Mouse (Mus musculus): Measurements from ENCODE around the gene Rab9.
A peak's percentile ranks its signal among the peaks of the same experiment; 100 is the strongest.

Gene Rab9

DNA sequence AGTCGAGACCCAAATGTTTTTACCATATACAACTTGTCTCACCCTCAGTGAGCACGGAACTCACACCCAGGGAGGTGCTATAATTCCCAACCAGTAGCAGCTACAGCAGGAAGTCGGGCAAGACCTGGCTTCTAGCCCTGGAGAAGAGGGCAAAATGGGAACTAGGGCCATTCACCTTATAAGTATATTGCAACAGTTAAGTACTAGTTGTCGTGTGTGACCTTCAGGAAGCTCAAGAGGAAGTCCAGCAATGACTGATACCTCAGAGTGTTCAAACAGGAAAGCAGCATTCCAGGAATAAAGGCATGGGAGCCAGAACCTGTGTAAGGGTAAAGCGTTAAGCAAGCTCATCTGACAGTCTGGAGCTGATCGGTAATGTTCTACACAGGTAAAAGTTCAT is 26.1 kb downstream of the Rab9 start:
- no peak for DNase-seq (ENCODE audit: low read depth, low spot score)

DNA sequence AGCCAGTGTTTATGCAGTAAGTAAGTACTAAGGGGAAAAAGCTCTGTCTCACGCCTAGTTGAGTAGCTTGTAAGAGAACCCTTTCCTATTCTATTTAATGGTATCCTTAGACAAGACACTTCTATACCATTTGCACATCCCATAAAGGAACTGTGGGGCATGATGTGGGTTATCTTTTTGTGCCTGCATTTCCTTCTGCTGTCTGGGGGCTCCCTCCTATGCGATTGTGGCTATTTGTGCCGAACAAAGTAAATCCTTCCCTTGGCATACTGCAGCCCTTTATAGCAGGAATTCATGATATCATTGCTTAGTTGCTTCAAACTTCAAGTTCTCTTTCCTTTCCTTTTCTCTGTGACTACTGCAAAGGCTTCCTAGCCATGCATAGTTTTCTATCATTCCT is 35.1 kb downstream of the Rab9 start:
- no peak for DNase-seq (ENCODE audit: low read depth, low spot score)

DNA sequence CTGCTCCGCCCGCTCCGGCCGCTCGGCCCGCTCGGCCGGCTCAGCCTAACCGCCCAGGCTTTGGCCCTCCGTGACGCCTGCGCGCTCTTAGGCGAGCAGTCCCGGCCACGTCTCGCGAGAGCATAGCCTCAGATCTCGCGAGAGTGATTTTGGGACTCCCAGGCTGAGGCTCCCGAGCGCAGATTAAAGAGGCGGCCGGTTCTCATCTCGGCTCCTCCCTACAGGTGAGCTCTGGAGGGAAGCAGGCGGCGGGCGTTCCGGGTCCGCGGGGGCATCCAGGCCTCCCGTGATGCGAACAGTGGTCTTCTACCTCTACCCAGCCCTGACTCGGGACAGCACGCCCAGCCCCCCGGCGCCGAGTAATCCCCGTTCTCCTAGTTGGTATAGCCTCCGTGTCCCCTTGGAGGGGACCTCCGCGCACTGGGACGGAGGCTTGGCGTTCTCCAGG is 39.0 kb downstream of the Rab9 start, which contains the start of gene Ofd1:
Ofd1 (minus strand) TSS at position 89 of the 448 bp plus-strand sequence.
- peak; percentile 93 for DNase-seq (ENCODE audit: low read depth, low spot score)

DNA sequence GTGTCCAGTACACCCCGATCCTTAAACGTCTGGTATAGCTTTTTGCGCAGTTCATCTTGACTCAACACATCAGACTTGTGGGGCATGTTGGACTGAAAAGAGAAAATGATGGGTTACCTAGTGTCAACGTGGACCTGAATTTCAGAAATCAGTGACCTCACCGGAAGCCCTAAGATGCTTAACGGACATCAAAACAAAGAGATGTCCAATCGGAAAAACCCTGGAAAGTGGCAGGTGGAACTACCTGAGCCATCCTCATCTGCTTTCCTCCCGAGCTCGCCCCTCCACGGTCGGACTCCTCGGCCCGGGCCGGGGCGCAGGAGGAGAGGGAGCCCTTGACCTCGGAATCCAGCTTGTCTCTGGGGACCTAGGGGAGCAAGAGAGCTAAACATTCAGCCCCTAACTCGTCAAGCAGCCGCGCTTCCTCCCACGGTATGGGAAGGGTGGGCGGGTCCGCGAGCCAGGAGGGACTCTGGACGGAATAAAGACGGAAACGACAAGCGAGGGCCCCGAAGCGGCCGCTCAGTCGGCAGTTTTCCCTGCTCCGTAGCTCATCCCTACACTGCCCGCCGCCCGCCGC is 39.5 kb downstream of the Rab9 start, which contains the start of gene Trappc2:
Trappc2 (plus strand) TSS at position 539 of the 580 bp plus-strand sequence.
- DNase-seq (ENCODE audit: low read depth, low spot score), result no peak

DNA sequence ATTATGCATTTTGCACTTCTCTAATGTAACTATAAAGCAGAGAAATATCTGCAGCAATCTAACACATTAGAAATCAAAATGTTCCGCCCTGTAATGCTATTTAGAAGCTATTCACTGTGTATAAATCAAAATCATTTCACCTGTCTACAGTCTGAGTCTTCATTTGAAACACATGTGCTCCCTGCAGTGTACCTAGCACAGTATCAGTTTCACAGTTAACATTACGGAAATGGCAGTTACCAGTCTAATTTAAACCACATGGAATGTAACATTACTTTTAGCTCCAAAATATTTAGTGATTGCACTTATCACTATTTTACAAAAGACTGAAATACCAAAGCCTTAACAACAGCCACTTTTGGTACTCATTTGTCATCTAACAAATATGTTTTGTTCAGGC is 44.9 kb downstream of the Rab9 start:
- DNase-seq (ENCODE audit: low read depth, low spot score), result no peak

DNA sequence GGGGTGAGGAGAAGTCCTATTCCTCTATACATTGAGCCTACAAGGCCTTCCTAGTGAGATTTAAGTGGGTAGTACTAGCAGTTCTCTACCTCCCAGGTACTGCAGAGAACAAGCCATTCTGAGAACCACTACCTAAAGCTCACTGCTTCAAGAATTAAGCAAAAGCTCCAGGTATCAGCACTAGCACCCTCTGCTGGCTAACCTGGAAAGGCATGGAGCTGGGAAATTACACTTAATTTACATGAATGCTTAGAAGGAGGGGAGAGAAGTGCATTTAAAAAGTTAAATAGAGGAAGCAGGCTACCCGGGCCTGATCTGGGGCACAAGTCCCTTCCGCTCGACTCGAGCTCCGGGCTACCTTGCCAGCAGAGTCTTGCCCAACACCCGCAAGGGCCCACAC is 63.5 kb downstream of the Rab9 start:
- DNase-seq (ENCODE audit: low read depth, low spot score), result peak; percentile 19

DNA sequence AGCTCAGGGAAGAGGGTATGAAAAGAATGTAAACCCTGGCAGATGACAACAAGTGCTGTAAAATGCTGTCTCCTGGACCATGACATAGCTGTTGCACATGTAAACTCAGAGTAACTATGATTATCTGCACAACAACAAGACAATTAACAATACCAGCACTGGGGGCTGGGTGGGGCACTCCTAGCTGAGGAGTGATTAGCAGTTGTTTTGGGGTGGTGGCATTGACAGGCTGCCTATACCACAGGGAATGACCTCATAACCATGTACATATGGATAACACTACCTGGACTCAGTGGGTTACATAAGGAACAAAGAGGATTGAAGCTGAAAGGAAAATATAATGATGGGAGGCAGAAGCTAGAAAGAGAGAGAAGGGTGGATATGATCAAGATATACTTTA is 71.8 kb downstream of the Rab9 start:
- no peak for DNase-seq (ENCODE audit: low read depth, low spot score)
